Mouse (Mus musculus) spleen, postnatal 36 days (tissue): ENCODE data around the gene Wnt4.

Experiments
- DNase-seq, 2 experiments: peaks; one replicate each; pipeline ENCODE4 v3.0.0; 2022; ENCODE audit warnings: low spot score in 2 of 2, mixed read lengths in 1 of 2

Gene Wnt4

DNA sequence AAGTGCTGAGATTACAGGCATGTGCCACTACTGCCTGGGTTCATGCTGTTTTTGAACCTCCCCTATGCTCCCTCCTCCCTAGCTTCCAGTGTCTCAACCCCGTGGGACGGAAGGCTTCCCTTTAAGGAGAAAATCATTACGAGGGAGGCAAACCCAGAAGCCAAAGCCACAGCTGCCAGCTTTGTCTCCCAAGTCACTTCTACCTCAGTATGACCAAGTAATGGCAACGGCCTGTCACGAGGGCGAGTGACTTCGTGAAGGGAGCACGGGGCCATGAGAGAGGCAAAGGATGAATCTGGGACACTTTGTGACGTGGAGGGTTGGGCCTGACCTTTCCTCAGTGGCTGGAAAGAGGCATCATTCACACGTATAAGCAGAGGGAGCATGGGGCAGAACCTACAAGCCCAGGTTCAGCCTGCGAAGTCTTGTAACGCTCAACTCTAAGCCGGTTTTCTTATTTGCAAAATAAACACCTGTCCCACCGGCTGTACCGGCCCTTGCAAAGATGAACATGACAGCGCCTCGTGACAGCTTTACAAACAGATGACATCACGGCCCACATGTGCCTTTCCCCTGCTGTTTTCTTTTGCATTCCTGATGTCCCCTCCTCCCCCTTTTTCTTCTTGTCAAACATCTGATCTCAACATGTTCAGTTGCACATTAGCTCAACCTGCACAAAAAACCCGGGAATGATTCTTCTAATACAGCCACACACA, 29.9 kb downstream of the Wnt4 start:
- DNase-seq: no peak

DNA sequence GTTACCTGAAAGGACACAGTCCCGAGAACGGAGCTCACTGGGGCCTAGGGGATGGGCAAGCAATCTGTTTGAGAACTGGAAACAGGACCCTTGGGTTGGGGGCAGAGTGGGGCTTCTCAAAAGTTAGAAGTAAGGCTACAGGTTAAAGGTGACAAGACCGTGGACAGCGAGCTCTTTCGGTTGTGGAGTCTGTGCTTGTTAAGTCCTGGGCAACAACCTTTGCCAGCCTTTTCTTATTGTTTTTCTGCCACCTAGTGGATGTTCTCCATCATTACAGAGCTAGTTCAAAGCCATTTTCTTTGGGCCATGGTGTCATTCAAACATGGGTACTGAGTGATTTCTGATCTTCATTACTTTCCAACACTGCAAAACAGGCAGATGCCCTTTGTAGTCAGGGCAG, 31.1 kb downstream of the Wnt4 start:
- no peak for DNase-seq

DNA sequence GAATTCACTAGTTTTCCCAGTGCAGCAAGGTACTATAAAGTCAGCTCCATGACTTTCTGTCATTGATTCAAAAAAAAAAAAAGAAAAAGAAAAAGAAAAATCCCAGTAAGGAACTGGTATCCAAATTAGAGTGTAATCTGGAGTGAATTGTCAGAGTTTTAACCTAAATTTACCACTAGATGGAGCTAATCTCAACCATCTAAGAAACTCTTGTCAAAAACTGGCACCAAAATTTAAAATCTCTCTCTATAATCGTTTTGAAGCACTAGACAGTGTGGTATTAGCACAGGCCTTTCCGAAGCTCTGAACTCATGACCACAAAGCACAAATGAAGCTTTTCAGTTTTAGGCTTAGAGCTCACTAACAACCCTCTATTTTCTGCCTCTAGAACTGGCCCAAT, 36.2 kb downstream of the Wnt4 start:
- no peak for DNase-seq

DNA sequence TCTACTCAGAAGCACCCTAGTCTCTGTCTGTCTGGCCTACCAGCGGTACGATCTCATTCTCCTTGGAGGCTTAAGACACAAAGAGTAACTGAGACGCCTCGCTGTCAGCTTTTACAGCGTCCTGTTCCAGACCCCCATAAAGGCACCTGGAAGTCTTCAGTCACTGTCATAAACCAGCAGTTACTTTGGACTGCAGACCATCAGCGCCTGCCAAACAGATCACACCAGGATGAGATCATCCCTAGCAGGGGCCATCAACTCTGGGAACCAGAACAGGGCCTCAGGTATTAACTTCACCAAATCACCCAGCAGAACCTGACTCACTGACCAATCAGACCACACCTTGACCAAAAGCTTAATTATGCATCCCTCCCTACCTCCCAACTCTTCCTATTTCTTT, 37.3 kb downstream of the Wnt4 start:
- no peak for DNase-seq

DNA sequence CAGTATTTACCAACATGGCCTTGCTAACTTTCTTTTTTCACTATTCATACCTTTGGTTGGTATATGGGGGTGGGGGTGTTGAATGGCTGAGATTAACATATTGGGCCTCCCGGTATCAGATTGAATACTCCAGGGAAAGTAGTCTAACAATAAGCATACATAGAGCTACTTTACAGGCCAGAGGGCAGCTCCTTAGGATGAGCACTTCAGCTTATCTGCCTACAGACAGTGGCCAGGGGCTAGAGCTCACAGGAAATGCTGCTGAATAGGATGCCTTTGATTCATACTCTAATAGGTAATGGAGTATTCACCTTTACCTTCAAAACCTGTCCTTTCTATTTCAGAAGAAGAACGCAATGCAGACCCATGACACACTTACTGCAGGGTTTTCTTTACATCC, 37.8 kb downstream of the Wnt4 start:
- no peak for DNase-seq

DNA sequence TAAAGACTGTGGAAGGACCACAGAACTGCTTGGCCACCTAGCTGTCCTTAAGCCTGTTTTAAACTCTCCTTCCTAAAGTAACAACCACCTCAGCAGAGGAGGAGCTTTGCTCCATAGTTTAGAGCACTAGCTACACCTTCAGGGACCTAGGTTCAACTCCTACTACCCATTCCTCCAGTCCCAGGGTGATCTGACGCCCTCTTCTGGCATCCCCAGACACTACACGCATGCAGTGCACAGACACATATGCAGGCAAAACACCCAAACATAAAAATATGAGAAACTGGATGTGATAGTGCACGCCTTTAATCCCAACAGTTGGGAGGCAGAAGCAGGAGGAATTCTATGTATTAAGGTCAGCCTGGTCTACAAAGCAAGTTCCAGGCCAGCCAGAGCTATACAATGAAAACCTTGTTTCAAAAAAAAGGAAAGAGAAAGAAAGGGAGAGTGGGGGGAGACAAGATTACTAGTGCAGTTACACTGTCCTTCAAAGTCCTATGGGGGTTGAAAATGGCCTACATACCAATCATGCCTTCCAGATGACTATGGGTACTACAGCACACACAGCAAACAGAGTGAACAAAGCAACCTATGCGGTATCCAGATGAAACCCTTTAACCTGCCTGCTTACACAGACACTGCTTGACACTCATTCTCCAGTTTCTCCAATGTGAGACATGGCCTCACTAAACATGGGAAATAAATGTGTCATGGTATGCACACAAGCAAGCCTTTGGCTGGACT, 38.9 kb downstream of the Wnt4 start:
- no peak for DNase-seq

DNA sequence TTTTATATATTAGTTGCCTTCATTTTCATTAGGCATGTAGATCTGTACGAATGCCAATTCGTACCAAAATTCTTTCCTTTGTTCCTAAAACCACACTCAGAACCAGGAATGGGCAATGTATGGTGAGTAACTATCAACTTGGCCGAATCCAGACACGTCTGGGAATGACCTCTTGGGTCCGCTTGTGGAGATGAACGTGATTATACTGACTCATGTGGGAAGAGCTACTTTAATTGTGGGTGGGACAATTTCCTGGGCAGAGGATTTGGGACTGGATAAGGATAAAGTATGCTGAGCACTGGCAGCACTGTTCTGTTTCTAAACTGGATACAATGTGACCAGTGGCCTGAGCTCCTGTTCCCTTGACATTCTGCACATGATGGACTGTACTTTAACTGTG, 47.6 kb downstream of the Wnt4 start:
- no peak for DNase-seq

DNA sequence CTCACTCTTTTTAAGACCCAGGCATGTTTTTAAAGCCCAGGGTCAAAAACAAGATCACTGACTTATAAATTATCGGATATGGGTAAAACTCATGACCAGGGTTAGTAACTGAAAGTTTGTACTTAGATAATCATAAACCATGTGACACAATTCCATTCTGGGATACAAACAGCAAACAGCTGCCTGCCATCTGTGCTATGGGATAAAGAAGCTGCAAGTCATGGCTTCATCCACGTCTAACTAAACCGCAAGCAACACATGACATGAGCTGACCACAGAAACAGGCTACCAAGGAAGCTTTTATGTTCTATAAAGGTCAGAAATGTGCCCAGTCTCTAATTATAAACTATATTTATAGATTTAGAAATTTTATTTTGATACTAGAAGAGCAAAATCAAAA, 49.2 kb downstream of the Wnt4 start:
- DNase-seq: no peak

DNA sequence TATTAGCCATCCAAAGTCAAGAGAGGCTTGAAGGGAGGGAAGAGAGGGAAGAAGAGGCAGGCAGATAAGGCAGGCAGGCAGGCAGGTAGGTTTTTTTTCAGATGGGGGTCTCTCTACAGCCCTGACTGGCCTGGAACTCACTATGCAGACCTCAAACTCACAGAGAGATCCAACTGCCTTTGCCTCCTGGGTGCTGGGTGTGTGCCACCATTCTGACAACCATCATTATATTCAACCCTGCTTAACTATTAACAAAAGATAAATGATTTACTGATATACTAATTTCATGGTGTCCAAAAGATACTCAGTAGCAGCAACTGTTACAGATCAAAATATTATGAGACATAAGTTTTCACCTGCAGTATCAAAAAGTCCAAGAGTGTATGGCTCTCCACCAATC, 54.8 kb downstream of the Wnt4 start:
- no peak for DNase-seq

DNA sequence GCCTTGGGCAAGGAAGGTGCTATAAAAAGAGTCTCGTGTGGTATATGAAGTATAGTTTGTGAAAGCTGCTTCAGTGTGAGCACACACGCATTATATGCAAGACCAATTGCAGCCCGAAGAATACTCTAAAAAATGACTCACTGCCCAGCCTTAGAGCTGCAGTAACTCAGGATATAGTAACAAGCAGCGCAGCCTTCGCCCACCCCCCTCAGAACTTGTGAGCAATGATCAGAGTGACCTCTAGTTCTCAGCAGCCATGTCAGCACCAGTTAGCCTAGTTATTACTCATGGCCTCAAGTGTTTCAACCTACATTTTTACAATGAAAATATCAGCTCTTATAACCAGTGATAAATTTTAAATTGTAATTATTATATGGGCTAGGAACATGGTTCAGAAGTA, 59.2 kb downstream of the Wnt4 start:
- DNase-seq: no peak

DNA sequence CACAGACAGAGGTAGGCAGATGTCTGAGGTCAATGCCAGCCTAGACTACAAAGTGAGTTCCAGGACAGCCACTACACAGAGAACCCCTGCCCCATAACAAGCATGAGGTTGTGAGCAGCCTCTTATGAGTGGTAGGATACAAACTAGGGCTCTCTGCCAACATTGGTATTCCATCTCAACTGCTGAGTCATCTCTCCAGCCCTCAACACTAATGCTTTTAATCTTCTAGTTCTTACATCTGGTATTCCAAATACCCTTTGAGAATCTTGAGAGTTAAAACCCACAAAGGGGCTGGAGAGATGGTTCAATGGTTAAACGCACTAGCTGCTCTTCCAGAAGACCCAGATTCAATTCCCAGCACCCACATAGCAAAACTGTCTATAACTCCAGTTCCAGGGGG, 62.1 kb downstream of the Wnt4 start:
- no peak for DNase-seq

DNA sequence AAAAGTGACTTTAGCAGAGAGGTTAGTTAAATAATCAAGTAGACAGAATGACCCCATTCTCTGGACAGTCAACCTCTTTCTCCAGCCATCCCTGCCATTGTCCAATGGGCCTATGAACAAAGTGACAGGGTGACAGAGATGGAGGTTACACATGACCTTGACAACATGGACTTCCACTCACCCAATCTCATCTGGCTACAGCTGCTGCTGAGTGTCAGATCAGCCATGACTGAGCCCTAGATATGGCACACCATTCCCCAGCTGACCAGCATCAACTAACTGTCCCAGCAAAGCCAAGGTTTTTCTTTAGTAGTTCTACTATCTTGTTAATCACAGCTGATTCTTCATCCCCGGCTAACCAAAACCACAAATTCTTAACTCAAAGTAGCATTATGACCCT, 65.5 kb downstream of the Wnt4 start:
- DNase-seq: no peak

DNA sequence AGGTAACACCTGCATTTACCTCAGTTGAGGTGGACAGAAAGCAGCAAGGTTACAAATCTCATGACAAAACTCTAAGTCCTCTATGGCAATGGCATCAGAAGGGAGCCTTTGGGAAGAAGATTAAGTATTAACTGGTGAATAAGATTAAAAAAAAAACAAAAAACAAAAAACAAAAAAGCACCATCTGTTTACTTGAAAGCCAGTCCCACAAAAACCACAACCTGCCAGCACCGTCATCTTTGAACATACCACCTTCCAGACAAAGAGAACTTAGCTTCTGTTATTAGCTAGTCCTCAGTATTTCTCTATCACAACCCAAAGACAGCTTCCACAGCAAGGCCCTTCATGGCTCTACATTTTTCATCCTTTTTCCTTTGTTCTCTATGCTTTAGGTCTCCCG, 67.8 kb downstream of the Wnt4 start:
- no peak for DNase-seq

DNA sequence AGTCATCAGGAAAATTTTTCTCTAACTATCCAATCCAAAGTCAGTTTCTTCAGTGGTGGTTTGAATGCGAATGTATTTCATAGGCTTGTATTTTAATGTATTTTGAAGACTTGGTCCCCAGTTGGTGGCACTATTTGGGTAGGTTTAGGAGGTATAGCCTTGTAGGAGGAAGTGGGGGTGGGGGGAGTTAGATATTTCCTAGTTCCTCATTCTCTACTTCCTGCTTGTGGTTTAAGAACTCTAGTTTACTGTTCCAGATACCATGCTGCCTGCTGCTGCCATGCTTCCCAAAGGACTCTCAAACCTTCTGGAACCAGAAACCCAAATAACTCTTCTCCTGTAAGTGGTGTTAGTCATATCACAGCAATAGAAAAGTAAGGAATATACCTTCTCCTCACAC, 68.5 kb downstream of the Wnt4 start:
- peak; percentile 75 to 83 for DNase-seq
